Mouse (Mus musculus) spleen, adult 10 weeks (tissue): ENCODE results near the gene Cds1. TPM values are rescaled to one million over a fixed set of nuclear protein-coding genes. Genes with fewer than 3 reads are reported as not detected.

Source experiments
- polyA plus RNA-seq: library from polyadenylated mRNA; stranded (reverse); fragments of 350-450 nt; fragmentation: Illumina TruSeq; extraction: RNeasy Lipid Tissue Mini Kit (QIAGEN cat#74804); gene quantifications from one replicate; pipeline ENCODE4 v1.2.3, GENCODE M21; 2015; ENCODE audit warnings: low replicate concordance; ENCODE audit not compliant: insufficient read depth

Cds1 gene
- 4.0 TPM for polyA plus RNA-seq

DNA sequence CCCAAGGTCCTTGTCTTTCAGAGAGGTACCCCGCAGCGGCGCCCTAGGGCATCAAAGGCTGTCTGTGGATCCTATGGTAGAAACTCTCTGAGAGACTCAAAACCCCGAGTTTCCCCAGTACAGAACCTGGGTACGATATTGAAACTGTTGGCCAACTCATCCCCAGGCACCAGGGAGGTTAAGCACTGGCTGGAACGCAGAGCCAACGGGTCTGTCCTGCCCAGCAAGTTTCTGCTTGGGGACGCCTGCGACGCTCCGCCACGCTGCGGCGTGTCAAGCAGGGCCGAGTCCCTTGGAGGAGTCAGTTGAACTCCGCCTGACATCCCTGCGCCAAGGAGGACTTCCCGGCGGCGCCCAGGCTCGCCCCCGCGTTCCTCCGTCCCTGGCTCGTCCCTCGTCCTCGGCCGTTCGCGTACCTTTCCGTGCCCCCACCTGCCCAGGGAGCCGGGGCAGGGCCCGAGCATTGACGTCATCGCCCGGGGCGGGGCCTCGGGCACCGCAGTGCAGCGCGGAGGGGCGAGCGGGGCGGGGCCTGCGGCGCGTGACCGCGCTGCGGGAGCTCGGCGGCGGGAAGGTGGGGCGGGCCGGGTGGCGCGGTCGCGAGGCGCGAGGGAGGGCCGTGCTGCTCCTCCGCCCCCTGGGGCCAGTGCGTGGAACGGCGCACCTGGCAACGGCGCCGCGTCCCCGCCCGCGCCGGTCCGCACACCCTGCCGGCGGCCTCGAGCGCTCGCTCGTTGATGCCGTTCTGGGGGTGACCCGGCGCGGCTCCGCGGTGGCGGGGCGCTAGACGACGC is at the start of gene Cds1:
Cds1 (plus strand) TSS at position 577 of the 794 bp plus-strand sequence.

Other genes with a start within 250 kb of the Cds1 start
- not detected for gene Nkx6-1, start 100.1 kb upstream of the Cds1 start, polyA plus RNA-seq